Mouse (Mus musculus) lung, postnatal 36 days (tissue): ENCODE results near the gene Map3k7.

Source experiments
- DNase-seq: peaks from one replicate; pipeline ENCODE4 v3.0.0; 2022; ENCODE audit warnings: mixed read lengths

The Map3k7 gene

GRCm38 (mm10) chr4:32063291-32063690 is 99.4 kb downstream of the Map3k7 start:
- DNase-seq = no peak
